Mouse (Mus musculus) left cerebral cortex, postnatal 10 days (tissue): ENCODE data around the gene Kcne2. TPM values are rescaled to one million over a fixed set of nuclear protein-coding genes. Genes with fewer than 3 reads are reported as not detected.

ENCODE experiments used
- DNase-seq, 2 experiments: peaks; one replicate each; pipeline ENCODE4 v3.0.0; 2021 to 2022; ENCODE audit warnings: low spot score in 2 of 2, mixed read lengths in 1 of 2; ENCODE audit errors: extremely low spot score in 1 of 2
- intact Hi-C: fragments of 180-260 bp; cut with DNase I; formaldehyde crosslinking; loops from one replicate; pipeline ENCODE4 v1.15.1; 2025
- total RNA-seq, 2 experiments: library from RNA; stranded (reverse); gene quantifications; 2 replicates each; pipeline ENCODE4 v1.2.3; 2021

Kcne2 gene
- total RNA-seq, 2 experiments from 2014 or later = 0.21 to 0.34 TPM

GRCm38 (mm10) chr16:92346297-92346916, 54.2 kb downstream of the Kcne2 start:
- DNase-seq = peak in 1 of 2 experiments; percentile 56
- intact Hi-C loops = no loop called here

Other genes with a start within 250 kb of the Kcne2 start
- 10 to 100 TPM; 56.9 to 63.5 TPM for gene Mrps6, start 234.1 kb upstream of the Kcne2 start, total RNA-seq
- not detected for gene Gm49711, start 234.1 kb upstream of the Kcne2 start, total RNA-seq
- 10 to 100 TPM; 15.4 to 19.2 TPM for gene Slc5a3, start 234.1 kb upstream of the Kcne2 start, total RNA-seq
- gene Smim11, start 8.9 kb downstream of the Kcne2 start, total RNA-seq = 10 to 100 TPM; 13.3 to 13.6 TPM
- gene Fam243, start 29.1 kb downstream of the Kcne2 start, total RNA-seq = not detected
- not detected for gene Kcne1, start 67.1 kb downstream of the Kcne2 start, total RNA-seq
- 10 to 100 TPM; 49.3 to 53.5 TPM for gene Rcan1, start 178.5 kb downstream of the Kcne2 start, total RNA-seq
- gene Clic6, start 193.3 kb downstream of the Kcne2 start, total RNA-seq = under 1 TPM; 0.53 to 0.77 TPM